Mouse (Mus musculus) heart, embryonic 16.5 days (tissue): Measurements from ENCODE around the gene Ankrd63. TPM values are rescaled to one million over a fixed set of nuclear protein-coding genes. Genes with fewer than 3 reads are reported as not detected.
A peak's percentile ranks its signal among the peaks of the same experiment; 100 is the strongest.
"Not testable (repeated sequence)": the region's sequence is repeated elsewhere in the genome, so short reads cannot be mapped to it uniquely, and the experiment has no call there.

Experiments used
- ATAC-seq: fragments of 200-750 bp; cut with Nextera tagmentation; replicated peaks from 2 replicates; pipeline ENCODE4 v1.8.0; 2017; ENCODE audit warnings: moderate number of reproducible peaks; ENCODE audit not compliant: insufficient read depth, low FRiP score; ENCODE audit errors: extremely low read depth
- H3K27ac ChIP-seq: fragments of 300-500 bp; sonication (generic); 2 replicates; pipeline ENCODE4 v1.5.1; 2014; ENCODE audit warnings: mild to moderate bottlenecking, low read length, control low read depth, moderate library complexity
- H3K27me3 ChIP-seq: fragments of 300-500 bp; sonication (generic); 2 replicates; pipeline ENCODE4 v1.6.1; 2014; ENCODE audit warnings: low read length, mixed read lengths; ENCODE audit not compliant: control insufficient read depth, insufficient read depth
- H3K36me3 ChIP-seq: fragments of 300-500 bp; sonication (generic); 2 replicates; pipeline ENCODE4 v1.6.1; 2014; ENCODE audit not compliant: control insufficient read depth, insufficient read depth
- H3K4me1 ChIP-seq: fragments of 300-500 bp; sonication (generic); 2 replicates; pipeline ENCODE4 v1.6.1; 2014; ENCODE audit warnings: low read length, mixed read lengths; ENCODE audit not compliant: control insufficient read depth, insufficient read depth
- H3K4me2 ChIP-seq: fragments of 300-500 bp; sonication (generic); 2 replicates; pipeline ENCODE4 v1.6.1; 2014; ENCODE audit warnings: low read depth, mild to moderate bottlenecking, control low read depth, low read length
- H3K4me3 ChIP-seq: fragments of 300-500 bp; sonication (generic); 2 replicates; pipeline ENCODE4 v1.5.1; 2014; ENCODE audit warnings: mild to moderate bottlenecking, control low read depth, low read length
- H3K9ac ChIP-seq: fragments of 300-500 bp; sonication (generic); 2 replicates; pipeline ENCODE4 v1.6.1; 2014; ENCODE audit warnings: low read length, control low read depth
- H3K9me3 ChIP-seq: fragments of 300-500 bp; sonication (generic); replicated peaks from 2 replicates; pipeline ENCODE4 v1.6.1; 2016; ENCODE audit warnings: low read length; ENCODE audit not compliant: control insufficient read depth
- WGBS: fragments of 180-500 bp; shearing (Covaris S2); extraction: QIAGEN DNeasy Blood & Tissue Kit; methylation state at CpG from one replicate; pipeline ENCODE4 v1.1.7; 2014; 5-methylcytosine and 5-hydroxymethylcytosine counted together
- polyA plus RNA-seq: library from polyadenylated mRNA; unstranded; fragments of >200 nt; fragmentation: Nextera tagmentation; extraction: Ambion mirVana; gene quantifications from 2 replicates; pipeline ENCODE4 v1.2.1, GENCODE M21; 2015

The Ankrd63 gene
- polyA plus RNA-seq, 1 experiment from 2014 or later: 2.8 TPM

- H3K27me3 ChIP-seq: no peaks in the 10 kb centered on the region; the same call in 1 of the 2 replicates
- no peak overlapping the region for H3K9ac ChIP-seq
- WGBS: 82% methylated on average over 9 of the region's 9 CpGs
- no peaks in the 10 kb centered on the region for H3K36me3 ChIP-seq
- H3K27ac ChIP-seq: no peak overlapping the region
- no peak overlapping the region for H3K4me2 ChIP-seq
- no peaks in the 10 kb centered on the region for H3K9me3 ChIP-seq
- no peak overlapping the region for H3K4me3 ChIP-seq
- peaks cover 59% of the 10 kb centered on the region for H3K4me1 ChIP-seq
- ATAC-seq: no peak
These were observed 41.9 kb downstream of the Ankrd63 start for GRCm38 (mm10) chr2:118661891-118662290.

- WGBS: 1% methylated on average over 4 of the region's 4 CpGs
- ATAC-seq: peak; percentile 52
- Histone ChIP-seq H3K27ac (peak overlapping the region; percentile 78), H3K9ac (peak overlapping the region; percentile 72), H3K4me2 (peak overlapping the region; percentile 79), H3K9me3 (no peaks in the 10 kb centered on the region), H3K4me3 (peak overlapping the region; percentile 56), H3K4me1 (peaks cover 48% of the 10 kb centered on the region), H3K27me3 (no peaks in the 10 kb centered on the region; the same call in 1 of the 2 replicates), H3K36me3 (no peaks in the 10 kb centered on the region)
These were observed 43.7 kb downstream of the Ankrd63 start for GRCm38 (mm10) chr2:118659998-118660452.

- Histone ChIP-seq H3K9ac (no peak overlapping the region; the same call in 1 of the 2 replicates), H3K4me3 (peak overlapping the region; percentile 56), H3K9me3 (no peaks in the 10 kb centered on the region), H3K27me3 (no peaks in the 10 kb centered on the region; the same call in 1 of the 2 replicates), H3K4me1 (peaks cover 42% of the 10 kb centered on the region), H3K36me3 (no peaks in the 10 kb centered on the region), H3K27ac (peak overlapping the region; percentile 78), H3K4me2 (peak overlapping the region; percentile 79)
- 73% methylated on average over 12 of the region's 12 CpGs for WGBS
- ATAC-seq: no peak
These were observed 44.3 kb downstream of the Ankrd63 start for GRCm38 (mm10) chr2:118659493-118659892.

GRCm38 (mm10) chr2:118659077-118659476, 44.7 kb downstream of the Ankrd63 start:
- H3K4me3 ChIP-seq: no peak overlapping the region
- WGBS: 28% methylated on average over 1 of the region's 1 CpGs

GRCm38 (mm10) chr2:118658457-118658856, 45.3 kb downstream of the Ankrd63 start:
- Histone ChIP-seq H3K36me3 (no peaks in the 10 kb centered on the region), H3K27ac (no peak overlapping the region), H3K4me2 (no peak overlapping the region), H3K27me3 (no peaks in the 10 kb centered on the region; the same call in 1 of the 2 replicates), H3K9ac (no peak overlapping the region), H3K9me3 (no peaks in the 10 kb centered on the region), H3K4me1 (peaks cover 32% of the 10 kb centered on the region), H3K4me3 (no peak overlapping the region)
- ATAC-seq: no peak
- 50% methylated on average over 4 of the region's 4 CpGs for WGBS

More at GRCm38 (mm10) chr2:118659077-118659476, 44.7 kb downstream of the Ankrd63 start:
- no peak for ATAC-seq
- Histone ChIP-seq H3K4me1 (peaks cover 38% of the 10 kb centered on the region), H3K27ac (peak overlapping the region; percentile 47), H3K9me3 (no peaks in the 10 kb centered on the region), H3K27me3 (no peaks in the 10 kb centered on the region; the same call in 1 of the 2 replicates), H3K4me2 (no peak overlapping the region; the same call in 1 of the 2 replicates), H3K9ac (no peak overlapping the region), H3K36me3 (no peaks in the 10 kb centered on the region)

- 0 out of 2 replicates have a peak, but pooled peaks have one; percentile 19 for ATAC-seq
- H3K4me3 ChIP-seq: no peak overlapping the region
- peak overlapping the region; percentile 69 for H3K27ac ChIP-seq
- 23% methylated on average over 3 of the region's 3 CpGs for WGBS
- H3K36me3 ChIP-seq: no peaks in the 10 kb centered on the region
- H3K4me2 ChIP-seq: no peak overlapping the region
- H3K27me3 ChIP-seq: no peaks in the 10 kb centered on the region
- peaks cover 28% of the 10 kb centered on the region for H3K4me1 ChIP-seq
- H3K9me3 ChIP-seq: 0 out of 2 replicates have a peak, but pooled peaks cover 3% of the 10 kb centered on the region
- no peak overlapping the region for H3K9ac ChIP-seq
These were observed 47.0 kb downstream of the Ankrd63 start for GRCm38 (mm10) chr2:118656688-118657281.

- H3K27me3 ChIP-seq, H3K9me3 ChIP-seq, H3K27ac ChIP-seq, H3K36me3 ChIP-seq, H3K4me2 ChIP-seq, H3K4me1 ChIP-seq, ATAC-seq, H3K4me3 ChIP-seq, H3K9ac ChIP-seq: not testable (repeated sequence)
- 60% methylated on average over 1 of the region's 2 CpGs for WGBS
These were observed 53.1 kb downstream of the Ankrd63 start for GRCm38 (mm10) chr2:118650697-118651096.

Other genes with a start within 250 kb of the Ankrd63 start
- gene Srp14, start 224.3 kb downstream of the Ankrd63 start, polyA plus RNA-seq: 197 and 220 TPM in 2 replicates
- gene Bmf, start 154.3 kb downstream of the Ankrd63 start, polyA plus RNA-seq: 1.4 and 1.8 TPM in 2 replicates
- 74.8 and 78.4 TPM in 2 replicates for gene Bub1b, start 105.8 kb downstream of the Ankrd63 start, polyA plus RNA-seq
- 9.8 and 11.1 TPM in 2 replicates for gene Pak6, start 40.7 kb downstream of the Ankrd63 start, polyA plus RNA-seq
- 3.2 and 3.4 TPM in 2 replicates for gene Plcb2, start 24.5 kb upstream of the Ankrd63 start, polyA plus RNA-seq
- gene Inafm2, start 41.8 kb upstream of the Ankrd63 start, polyA plus RNA-seq: 45.2 and 47.3 TPM in 2 replicates
- 2.0 and 3.2 TPM in 2 replicates for gene Ccdc9b, start 58.7 kb upstream of the Ankrd63 start, polyA plus RNA-seq
- gene Phgr1, start 68.8 kb upstream of the Ankrd63 start, polyA plus RNA-seq: 1.2 TPM in 1 of 2 replicates, not detected in the other
- gene Disp2, start 75.8 kb upstream of the Ankrd63 start, polyA plus RNA-seq: 0.10 and 0.24 TPM in 2 replicates
- 90.7 and 94.0 TPM in 2 replicates for gene Knstrn, start 110.0 kb upstream of the Ankrd63 start, polyA plus RNA-seq
- gene Ivd, start 158.0 kb upstream of the Ankrd63 start, polyA plus RNA-seq: 97.4 and 107 TPM in 2 replicates
- 3.7 and 4.1 TPM in 2 replicates for gene Bahd1, start 196.4 kb upstream of the Ankrd63 start, polyA plus RNA-seq
- 17.1 and 18.0 TPM in 2 replicates for gene Chst14, start 222.5 kb upstream of the Ankrd63 start, polyA plus RNA-seq